Mouse (Mus musculus): ENCODE results near the gene Ablim2.
A peak's percentile ranks its signal among the peaks of the same experiment; 100 is the strongest.

Gene Ablim2

DNA sequence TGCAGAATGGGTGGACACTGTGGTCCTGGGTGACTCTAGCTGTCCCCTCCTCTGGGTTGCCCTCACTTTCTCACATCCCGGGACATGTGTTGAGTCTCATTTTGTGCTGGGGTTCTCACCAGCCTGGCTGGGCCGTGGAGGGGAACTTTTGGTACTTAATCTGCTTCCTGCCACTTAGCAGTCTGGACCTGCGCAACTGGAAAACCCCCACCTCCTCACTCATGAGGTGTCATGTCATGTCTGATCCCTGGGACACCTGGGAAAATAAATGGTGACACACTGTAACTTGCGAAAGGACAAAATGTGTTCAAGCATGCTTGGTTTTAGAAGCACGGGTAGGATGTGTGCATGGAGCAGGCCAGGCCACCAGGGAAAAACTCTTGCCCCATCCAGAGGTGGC is 127.0 kb downstream of the Ablim2 start:
- DNase-seq (ENCODE audit: low spot score in 2 of 2), result no peak

DNA sequence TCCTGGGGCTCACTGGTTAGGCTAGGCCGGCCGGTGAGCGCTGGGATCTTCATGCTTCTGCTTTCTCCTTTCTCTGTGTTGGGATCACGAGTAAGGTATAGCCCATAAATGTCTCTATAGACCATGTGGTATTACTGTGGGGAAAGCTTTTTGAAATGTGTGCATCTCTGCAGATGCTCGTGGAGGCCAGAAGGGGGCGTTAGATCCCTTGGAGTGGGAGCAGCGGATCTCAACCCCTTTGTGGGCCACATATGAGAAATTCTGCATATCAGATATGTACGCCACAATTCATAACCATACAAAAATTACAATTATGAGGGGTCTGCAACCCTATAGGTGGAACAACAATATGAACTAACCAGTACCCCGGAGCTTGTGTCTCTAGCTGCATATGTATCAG is 131.3 kb downstream of the Ablim2 start:
- DNase-seq (ENCODE audit: low spot score in 2 of 2), result no peak

- no peak for DNase-seq (ENCODE audit: low spot score in 2 of 2)
These were observed 132.0 kb downstream of the Ablim2 start for GRCm38 (mm10) chr5:35889641-35890040.

DNA sequence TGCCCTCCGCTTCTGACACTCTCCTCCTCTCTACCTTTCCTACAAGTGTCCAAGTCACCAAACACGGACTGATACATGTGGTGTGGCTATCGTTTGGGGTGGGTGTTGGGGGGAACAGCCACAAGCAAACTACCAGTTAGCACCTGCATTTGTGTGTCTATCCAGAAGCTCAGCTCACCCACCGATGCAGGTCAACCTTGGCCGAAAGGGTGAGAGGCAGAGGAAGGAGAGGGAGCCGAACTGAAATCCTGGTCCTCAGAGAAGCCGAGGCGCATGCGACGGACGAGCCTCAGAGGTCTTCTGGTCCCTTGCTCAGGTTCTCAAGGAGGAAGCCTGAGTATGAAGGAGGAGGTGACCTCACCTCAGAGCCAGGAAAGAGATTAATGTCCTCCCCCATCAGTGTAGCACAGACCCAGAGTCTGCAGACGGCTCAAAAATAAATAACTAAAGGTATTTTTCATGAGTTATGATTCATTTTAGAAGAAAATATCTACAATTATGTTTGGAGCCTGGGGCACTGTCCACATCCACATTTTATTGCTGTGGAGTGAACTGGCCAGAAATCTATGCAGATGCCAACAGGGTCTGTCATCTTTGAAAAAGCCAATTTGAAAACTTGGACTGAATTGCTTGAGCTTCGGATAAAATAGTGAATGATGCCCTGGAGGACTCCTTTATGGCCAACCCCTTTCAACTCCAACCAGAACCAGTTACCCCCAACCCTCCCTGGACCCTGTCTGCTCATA is 133.5 kb downstream of the Ablim2 start:
- no peak for DNase-seq (ENCODE audit: low spot score in 2 of 2)

DNA sequence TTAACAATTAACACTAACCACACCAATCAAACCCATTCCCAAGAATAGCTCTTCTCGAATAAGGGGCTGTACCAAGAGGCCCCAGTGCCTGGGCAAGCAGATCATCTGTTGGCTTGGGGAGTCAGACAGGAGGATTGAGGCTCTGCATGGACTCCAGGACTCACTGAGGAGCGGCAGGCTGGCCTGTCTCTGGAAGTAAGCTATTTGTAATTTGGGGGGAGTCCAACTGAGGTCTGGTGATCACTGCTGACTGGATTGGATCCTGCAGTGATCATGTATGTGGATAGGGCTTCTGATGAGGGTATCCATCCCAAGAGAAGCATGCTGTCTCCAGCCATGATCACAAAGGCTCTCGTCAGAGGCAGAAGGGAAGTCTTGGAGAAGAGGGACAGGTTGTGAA is 134.7 kb downstream of the Ablim2 start:
- no peak for DNase-seq (ENCODE audit: low spot score in 2 of 2)

DNA sequence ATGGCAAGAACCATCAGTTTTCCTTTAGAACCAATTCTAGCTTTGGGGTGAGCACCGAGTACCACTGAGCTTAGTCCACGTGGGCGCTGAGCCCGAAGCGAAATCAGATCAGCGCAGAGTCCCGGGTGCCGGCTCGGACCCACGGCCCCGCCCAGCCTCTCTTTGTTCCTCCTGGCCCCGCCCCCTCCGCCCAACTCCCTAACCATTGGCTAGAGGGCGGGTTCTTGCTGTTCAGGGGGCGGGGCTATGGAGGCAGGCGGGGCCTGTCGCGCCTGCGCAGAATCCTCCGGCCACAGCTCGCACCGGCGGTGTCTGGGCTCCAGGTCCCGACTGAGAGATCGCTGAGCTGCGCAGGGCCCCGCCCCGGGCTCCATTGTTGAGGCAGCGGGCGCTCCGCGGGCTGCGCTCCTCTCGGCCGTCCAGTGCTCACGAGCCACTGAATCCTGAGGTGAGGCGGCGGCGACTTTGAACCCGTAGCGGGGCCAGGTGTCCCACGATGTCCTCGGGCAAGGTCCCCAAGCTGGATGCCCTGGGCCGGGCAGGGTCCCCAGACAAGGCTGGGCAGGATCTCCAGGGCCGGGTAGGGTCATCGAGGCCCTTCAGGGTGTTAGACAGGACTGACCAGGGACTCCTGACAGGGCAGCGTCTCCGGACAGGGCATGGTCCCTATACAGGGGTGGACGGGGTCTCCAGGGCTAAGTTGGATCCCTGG is 135.6 kb downstream of the Ablim2 start, which contains the start of gene Afap1:
TSS of gene Afap1 (plus strand) at position 227 of the 712 bp plus-strand sequence.
- DNase-seq (ENCODE audit: low spot score in 2 of 2), result peak; percentile 99

DNA sequence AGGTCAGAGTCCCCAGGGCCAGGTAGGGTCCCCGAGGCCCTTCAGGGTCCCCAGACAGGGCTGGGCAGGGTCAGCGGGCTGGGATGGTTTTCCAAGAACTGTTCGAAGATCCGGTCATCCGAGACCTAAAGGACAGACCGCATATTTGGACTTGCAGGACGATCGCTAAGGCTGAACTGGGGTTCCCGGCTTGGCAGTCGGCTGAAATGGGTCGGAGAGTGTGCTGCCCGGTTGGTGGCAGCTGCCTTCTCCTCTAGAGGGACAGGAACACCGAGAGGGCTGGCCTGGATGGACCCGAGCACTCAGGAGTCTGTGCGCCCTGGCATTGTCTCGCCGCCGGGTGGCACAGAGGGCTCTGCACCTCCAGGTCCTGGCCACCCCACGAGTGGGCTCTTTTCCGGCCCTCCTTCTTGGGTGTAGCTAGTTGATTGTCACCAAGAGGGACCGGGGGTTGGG is 136.2 kb downstream of the Ablim2 start:
- DNase-seq (ENCODE audit: low spot score in 2 of 2), result peak; percentile 49 to 66

DNA sequence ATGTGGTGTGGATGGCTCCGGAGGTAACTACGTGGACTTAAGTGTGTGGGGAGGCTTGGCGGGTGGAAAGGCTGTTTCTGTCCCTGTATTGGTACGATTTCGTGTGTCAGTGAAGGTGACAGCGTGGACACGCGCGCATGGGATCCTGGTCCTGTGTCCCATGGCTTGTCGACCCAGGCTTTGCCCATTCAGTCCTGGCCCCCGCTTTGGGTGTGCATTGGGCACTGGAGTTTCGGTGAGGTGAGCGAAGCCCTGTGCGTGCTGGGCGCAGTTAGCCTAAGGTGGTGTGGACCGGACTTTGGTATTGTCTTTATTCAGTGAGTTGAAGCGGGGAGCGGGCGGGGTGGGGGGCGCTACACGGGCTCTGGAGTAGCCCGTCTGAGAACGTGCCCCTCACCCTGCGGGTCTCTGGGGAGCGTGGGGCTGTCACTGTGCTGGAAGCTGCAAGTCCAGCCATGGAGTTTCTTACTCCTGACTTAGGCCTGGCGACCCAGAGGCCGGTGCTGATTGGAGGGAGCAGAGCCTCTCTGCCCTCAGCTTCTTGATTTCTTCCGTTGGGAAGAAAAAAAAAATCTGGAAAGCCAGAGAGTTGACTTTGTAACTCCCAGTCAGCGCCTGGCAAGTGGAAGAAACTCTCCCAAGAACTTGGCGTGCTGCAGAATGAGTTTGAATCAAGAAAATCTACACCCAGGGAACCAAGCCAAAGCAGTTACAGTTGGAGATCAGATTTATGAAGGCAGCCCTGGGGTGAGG is 136.8 kb downstream of the Ablim2 start:
- peak in 1 of 2 experiments; percentile 52 for DNase-seq (ENCODE audit: low spot score in 2 of 2)

DNA sequence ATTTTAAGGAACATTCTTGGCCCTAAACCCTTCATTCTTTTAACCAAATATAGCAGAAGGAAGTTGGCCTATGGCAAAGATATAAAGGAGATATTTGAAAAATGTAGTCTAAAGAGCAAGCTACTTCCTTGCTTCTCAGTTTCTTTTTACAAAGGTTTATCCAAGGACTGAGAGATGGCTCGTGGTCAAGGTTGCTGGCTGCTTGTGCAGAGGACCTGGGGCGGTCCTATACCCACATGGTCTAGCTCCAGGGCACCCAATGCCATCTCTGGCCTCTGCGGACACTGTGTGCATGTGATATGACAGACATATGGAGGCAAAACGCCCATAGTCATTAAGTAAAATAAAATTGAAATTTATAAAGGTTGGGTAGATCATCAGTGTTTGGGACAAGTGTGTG is 138.2 kb downstream of the Ablim2 start:
- no peak for DNase-seq (ENCODE audit: low spot score in 2 of 2)

DNA sequence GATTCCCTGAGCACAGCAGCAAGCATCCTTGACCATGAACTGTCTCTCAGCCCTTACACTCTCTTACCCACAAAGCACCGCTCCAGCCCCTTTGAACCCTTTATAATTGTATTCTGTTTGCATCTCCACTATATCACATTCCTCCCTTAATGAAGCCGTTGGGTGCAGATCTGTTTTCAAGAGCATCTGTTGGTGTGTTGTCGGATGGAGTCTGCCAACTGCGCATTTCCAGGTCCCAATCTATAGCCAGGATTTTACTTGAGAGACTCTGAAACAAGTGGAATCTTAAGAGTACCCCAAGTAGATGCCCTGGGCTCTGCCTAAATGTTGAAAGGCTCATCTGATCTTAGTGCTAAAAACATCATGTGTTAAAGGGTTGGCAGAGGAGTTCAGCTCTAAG is 138.9 kb downstream of the Ablim2 start:
- no peak for DNase-seq (ENCODE audit: low spot score in 2 of 2)

DNA sequence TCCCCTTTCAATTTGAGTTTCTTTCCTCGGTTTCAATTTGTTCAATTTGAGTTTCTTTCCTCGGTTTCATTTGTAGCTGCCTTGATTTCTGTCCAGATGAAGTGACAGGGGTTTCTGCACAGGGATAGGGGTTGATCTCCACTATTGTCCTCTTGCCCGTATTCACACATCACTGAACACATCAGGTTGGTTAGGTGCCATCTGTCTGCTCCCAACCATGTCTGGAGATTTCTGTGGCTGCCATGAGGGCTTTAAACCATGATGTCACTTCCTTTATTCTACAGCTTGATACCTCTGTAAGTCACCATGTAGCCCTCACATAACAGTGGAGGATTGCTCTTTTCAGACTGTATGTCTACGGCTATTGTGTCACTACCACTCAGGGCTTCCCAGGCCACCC is 139.5 kb downstream of the Ablim2 start:
- DNase-seq (ENCODE audit: low spot score in 2 of 2), result no peak

- DNase-seq (ENCODE audit: low spot score in 2 of 2), result no peak
These were observed 140.4 kb downstream of the Ablim2 start for GRCm38 (mm10) chr5:35898114-35898513.

- DNase-seq (ENCODE audit: low spot score in 2 of 2), result no peak
These were observed 141.3 kb downstream of the Ablim2 start for GRCm38 (mm10) chr5:35898994-35899393.

DNA sequence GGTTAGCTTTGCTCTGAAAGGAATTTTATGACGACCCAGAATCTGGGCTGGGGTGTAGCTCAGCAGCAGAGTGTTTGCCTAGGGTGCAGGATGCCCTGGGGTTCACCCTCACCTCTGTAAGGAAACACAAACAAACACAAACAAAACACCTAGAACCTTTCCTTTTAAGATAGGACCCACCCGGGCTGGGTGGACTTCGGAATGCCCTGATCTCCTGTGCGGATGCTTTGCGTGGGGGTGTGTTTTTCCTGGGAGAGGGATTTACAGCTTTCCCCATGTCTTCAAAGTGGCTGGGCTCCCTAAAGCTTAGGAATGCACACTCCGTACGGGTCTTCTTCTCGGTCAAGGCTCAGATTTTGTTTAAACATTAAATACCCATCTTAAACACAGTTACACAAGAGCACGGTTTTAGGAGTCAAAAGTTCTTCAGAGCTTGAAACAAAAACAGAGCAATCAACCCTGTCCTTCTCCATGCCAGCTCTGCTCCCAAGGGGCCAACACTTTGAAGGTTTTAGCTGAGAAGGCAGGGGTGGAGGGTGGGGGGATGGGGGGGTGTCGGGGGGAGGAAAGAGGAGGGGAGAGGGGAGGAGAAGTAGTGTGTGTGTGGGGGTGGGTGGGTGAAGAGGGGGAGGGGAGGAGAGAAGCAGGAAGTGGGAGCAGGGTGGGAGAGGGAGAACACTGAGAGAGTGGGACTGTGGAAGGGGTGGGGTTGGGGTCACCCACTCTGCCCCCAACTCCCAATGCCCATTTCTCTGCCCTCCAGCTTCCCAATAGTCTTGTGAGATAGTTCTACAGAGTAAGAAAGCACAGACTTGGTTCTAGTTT is 142.9 kb downstream of the Ablim2 start:
- DNase-seq (ENCODE audit: low spot score in 2 of 2), result no peak

DNA sequence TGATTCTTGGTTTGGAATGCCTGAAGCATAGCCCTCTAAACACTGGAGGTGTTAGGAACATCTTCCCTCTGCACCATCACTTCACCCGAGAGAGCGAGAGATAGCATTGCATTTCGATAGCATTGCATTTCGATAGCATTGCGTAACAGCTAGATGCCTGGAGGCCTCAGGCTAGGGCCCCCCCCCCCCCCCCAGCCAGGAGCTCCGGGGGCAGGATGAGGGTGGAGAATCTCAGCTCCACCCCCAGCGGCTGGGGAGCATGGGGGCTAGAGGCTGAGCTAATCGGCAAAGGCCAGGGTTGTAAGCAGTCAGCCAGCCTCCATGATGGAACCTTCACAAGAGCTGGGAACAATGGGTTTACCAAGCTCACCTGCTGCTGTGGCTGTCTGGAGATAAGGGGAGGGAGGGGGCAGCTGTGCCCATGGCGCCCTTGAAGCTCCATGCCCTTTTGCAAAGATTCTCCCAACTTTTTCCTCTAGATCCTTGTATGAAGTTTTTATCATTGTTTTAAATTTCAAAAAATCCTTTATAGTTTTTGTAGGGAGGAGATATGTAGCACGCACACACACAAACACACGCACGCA is 143.6 kb downstream of the Ablim2 start:
- no peak for DNase-seq (ENCODE audit: low spot score in 2 of 2)

- no peak for DNase-seq (ENCODE audit: low spot score in 2 of 2)
These were observed 145.8 kb downstream of the Ablim2 start for GRCm38 (mm10) chr5:35903456-35903855.

GRCm38 (mm10) chr5:35905283-35905682 is 147.6 kb downstream of the Ablim2 start:
- DNase-seq (ENCODE audit: low spot score in 2 of 2), result no peak

DNA sequence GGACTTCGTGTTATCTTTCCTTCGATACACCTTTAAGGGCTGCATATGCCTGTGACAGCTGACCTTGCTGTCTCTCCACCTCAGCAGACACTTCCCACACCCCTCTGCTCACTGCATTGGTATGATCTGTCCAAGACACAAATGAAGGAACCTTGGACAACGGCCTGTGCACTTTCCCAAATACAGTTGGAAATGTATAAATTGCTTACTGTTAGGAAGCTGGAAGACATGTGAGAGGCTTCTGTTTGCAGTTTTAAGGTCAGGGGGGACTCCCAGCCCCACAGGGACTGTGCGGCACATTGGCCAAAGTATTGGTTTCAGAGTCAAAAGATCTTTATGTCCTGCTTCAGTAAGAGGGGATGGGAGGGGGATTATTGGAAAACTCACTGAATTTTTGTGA is 149.4 kb downstream of the Ablim2 start:
- DNase-seq (ENCODE audit: low spot score in 2 of 2), result no peak

DNA sequence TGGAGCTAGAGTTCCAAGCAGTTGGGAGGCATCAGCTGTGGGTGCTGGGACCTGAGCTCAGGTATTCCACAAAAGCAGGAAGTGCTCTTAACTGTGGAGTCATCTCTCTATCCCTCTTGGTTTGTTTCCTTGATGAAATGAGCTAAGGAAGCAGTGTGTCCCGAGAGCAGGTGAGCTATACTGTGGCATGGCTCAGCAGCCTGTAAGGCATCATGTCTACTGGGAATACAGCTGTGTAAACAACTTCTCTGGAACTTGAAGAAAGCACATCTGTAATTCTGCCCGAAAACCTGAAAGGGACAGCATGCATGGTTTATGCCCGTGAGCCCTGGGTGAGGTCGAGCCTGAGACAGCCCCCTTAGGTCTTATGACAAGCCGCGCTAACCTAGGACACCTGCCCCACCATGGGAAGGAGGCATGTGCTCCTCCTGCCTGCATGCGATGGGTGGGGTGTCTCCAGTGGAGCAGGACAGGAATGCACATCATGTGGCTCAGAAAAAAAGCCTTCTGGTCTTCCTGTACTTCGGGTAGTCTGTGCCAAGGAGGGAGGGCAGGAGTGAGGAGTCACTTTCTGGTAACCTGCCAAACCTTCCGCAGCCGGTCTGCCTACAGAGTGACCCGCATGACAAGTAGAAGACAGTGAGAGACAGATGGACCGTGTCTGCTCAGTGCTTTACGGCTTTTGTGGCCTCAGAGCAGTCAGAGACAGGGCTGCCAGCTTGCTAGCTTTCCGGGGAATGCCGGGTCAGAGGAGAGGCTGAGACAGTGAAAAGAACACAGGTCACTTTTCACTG is 150.2 kb downstream of the Ablim2 start:
- DNase-seq (ENCODE audit: low spot score in 2 of 2), result peak; percentile 35 to 43

Measured in urinary bladder, adult 18-20 months (tissue).